ENCODE assay signal across 16 mouse cellular contexts in genomic region chr12:32212156-32212555, GRCm38 (mm10). TPM values are rescaled to one million over a fixed set of nuclear protein-coding genes. Genes with fewer than 3 reads are reported as not detected.
DNase-seq lines count a peak whose midpoint lies in the region; ATAC-seq lines count a peak whose summit lies in the region.
"Had no signal": no experiment of that assay in that cellular context is flagged by ENCODE, and none has a peak within 500 bp of the region (broad histone marks: within the 10 kb centered on the region; RNA-seq: fewer than 3 reads in every experiment).

No protein-coding gene starts in this region.

- no peak overlapping the region for H3K27ac ChIP-seq in heart, embryonic 10.5 days
- no peak overlapping the region for H3K27ac ChIP-seq in intestine, embryonic 16.5 days (ENCODE audit: low read length)
- H3K27ac ChIP-seq: embryonic facial prominence, embryonic 12.5 days; forebrain, embryonic 15.5 days; hindbrain, embryonic 15.5 days had no signal

- no peak overlapping the region for H3K4me3 ChIP-seq in heart, embryonic 10.5 days
- H3K4me3 ChIP-seq in megakaryocyte, embryonic 14.5 days (replicated peaks): peak overlapping the region; percentile 38
- H3K4me3 ChIP-seq in intestine, embryonic 16.5 days (ENCODE audit: low read length): no peak overlapping the region
- H3K4me3 ChIP-seq: embryonic facial prominence, embryonic 12.5 days; forebrain, embryonic 15.5 days; heart, embryonic 12.5 days; hindbrain, embryonic 15.5 days had no signal

- H3K9me3 ChIP-seq in heart, embryonic 10.5 days: no peaks in the 10 kb centered on the region
- H3K9me3 ChIP-seq in megakaryocyte, embryonic 14.5 days: peaks cover 12% of the 10 kb centered on the region
- H3K9me3 ChIP-seq in intestine, embryonic 16.5 days (ENCODE audit: control insufficient read depth, low read length): no peaks in the 10 kb centered on the region
- H3K9me3 ChIP-seq: embryonic facial prominence, embryonic 12.5 days; forebrain, embryonic 15.5 days; heart, embryonic 12.5 days; hindbrain, embryonic 15.5 days had no signal

- H3K9ac ChIP-seq in intestine, embryonic 16.5 days (ENCODE audit: low read depth, low read length): no peak overlapping the region
- H3K9ac ChIP-seq: embryonic facial prominence, embryonic 12.5 days; forebrain, embryonic 15.5 days; heart, embryonic 12.5 days; hindbrain, embryonic 15.5 days had no signal

- no peaks in the 10 kb centered on the region for H3K36me3 ChIP-seq in heart, embryonic 10.5 days
- H3K36me3 ChIP-seq in megakaryocyte, embryonic 14.5 days (replicated peaks; ENCODE audit: low read length): peaks cover 8% of the 10 kb centered on the region
- H3K36me3 ChIP-seq in intestine, embryonic 16.5 days (ENCODE audit: control insufficient read depth, insufficient read depth, low read length): no peaks in the 10 kb centered on the region
- H3K36me3 ChIP-seq: embryonic facial prominence, embryonic 12.5 days; forebrain, embryonic 15.5 days; heart, embryonic 12.5 days; hindbrain, embryonic 15.5 days had no signal

- H3K4me1 ChIP-seq in heart, embryonic 10.5 days: peaks cover 14% of the 10 kb centered on the region
- peaks cover 67% of the 10 kb centered on the region for H3K4me1 ChIP-seq in megakaryocyte, embryonic 14.5 days
- H3K4me1 ChIP-seq in intestine, embryonic 16.5 days (ENCODE audit: control insufficient read depth, insufficient read depth, low read length): no peaks in the 10 kb centered on the region
- H3K4me1 ChIP-seq: embryonic facial prominence, embryonic 12.5 days had no signal

- DNase-seq in adrenal gland, adult 2 months: peak; percentile 33
- DNase-seq in adrenal gland, postnatal 4 days (ENCODE audit: low spot score in 2 of 2): no peak
- peak; percentile 75 for DNase-seq in heart, embryonic 10.5 days (ENCODE audit: low spot score)
- no peak for DNase-seq in heart, postnatal 36 days
- DNase-seq: cerebellum, adult 11-12 months; cerebellum, adult 9-10 months; cerebellum, postnatal 25 days; gastrocnemius, postnatal 36 days had no signal

- intact Hi-C loops in heart, postnatal 36 days (cut with DNase I): no loop called here

- H3K4me2 ChIP-seq in intestine, embryonic 16.5 days (ENCODE audit: low read depth, low read length): no peak overlapping the region
- H3K4me2 ChIP-seq: embryonic facial prominence, embryonic 12.5 days; forebrain, embryonic 15.5 days; heart, embryonic 12.5 days; hindbrain, embryonic 15.5 days had no signal

- 46% methylated on average over 5 of the region's 5 CpGs for WGBS in heart, embryonic 10.5 days
- 55% methylated on average over 5 of the region's 5 CpGs for WGBS in intestine, embryonic 16.5 days

- no peaks in the 10 kb centered on the region for H3K27me3 ChIP-seq in heart, embryonic 10.5 days (ENCODE audit: insufficient read depth, poor library complexity, severe bottlenecking)
- peaks cover 4% of the 10 kb centered on the region for H3K27me3 ChIP-seq in megakaryocyte, embryonic 14.5 days (replicated peaks)
- no peaks in the 10 kb centered on the region for H3K27me3 ChIP-seq in intestine, embryonic 16.5 days (replicated peaks; ENCODE audit: control insufficient read depth, insufficient read depth, low read length)
- H3K27me3 ChIP-seq: embryonic facial prominence, embryonic 12.5 days; forebrain, embryonic 15.5 days; heart, embryonic 12.5 days; hindbrain, embryonic 15.5 days had no signal

- no peak for ATAC-seq in megakaryocyte, adult 5-6 weeks (ENCODE audit: poor library complexity, severe bottlenecking)
- ATAC-seq in intestine, embryonic 16.5 days: no peak
- ATAC-seq: forebrain, embryonic 15.5 days had no signal

RNA-seq across cellular contexts. Expression of gene Pik3cg, which starts 3.7 kb away (rescaled TPM):
- 1 to 10 TPM; 1.8 to 2.8 TPM for total RNA-seq in adrenal gland, adult 2 months (2021)
- 0.73 and 0.75 TPM in 2 replicates for polyA plus RNA-seq in adrenal gland, adult 2 months (2012; rRNA removed)
- total RNA-seq in adrenal gland, postnatal 4 days (2021): 1 to 10 TPM; 3.4 to 3.7 TPM
- 0.70 and 0.82 TPM in 2 replicates for polyA plus RNA-seq in heart, embryonic 10.5 days (2016; fragmentation: Nextera tagmentation; extraction: Ambion mirVana)
- total RNA-seq in heart, postnatal 36 days (2021): 1 to 10 TPM; 1.6 to 2.1 TPM
- polyA plus RNA-seq in megakaryocyte, embryonic 14.5 days (2012; ENCODE audit: insufficient read depth, low replicate concordance): 0.79 and 1.9 TPM in 2 replicates
- total RNA-seq in megakaryocyte, adult 5-6 weeks (2015): 122 and 129 TPM in 2 replicates
- total RNA-seq in megakaryocyte, adult 5-6 weeks (2017): 57.3 and 67.7 TPM in 2 replicates
- polyA plus RNA-seq in intestine, embryonic 16.5 days (2015; fragmentation: Nextera tagmentation; extraction: Ambion mirVana): 2.1 and 2.2 TPM in 2 replicates
- polyA plus RNA-seq: C2C12 had no signal

Comparison
In these comparisons a context has a peak if more than half of its experiments do, and no peak if none do; other contexts are left out.
1. DNase-seq: peak in adrenal gland, adult 2 months (single experiment) and heart, embryonic 10.5 days (single experiment); none in adrenal gland, postnatal 4 days (0 of 2) and heart, postnatal 36 days (0 of 2).
2. RNA of gene Pik3cg, which starts 3.7 kb away (total RNA-seq): 57.3 to 129 TPM in megakaryocyte, adult 5-6 weeks; 3.4 to 3.7 TPM in adrenal gland, postnatal 4 days, 1.8 to 2.8 TPM in adrenal gland, adult 2 months and 1.6 to 2.1 TPM in heart, postnatal 36 days; every median in the first group is over 10 times any median in the second.